Mouse (Mus musculus) left cerebral cortex, adult 8-10 months (tissue): ENCODE data around the gene Prrg3. TPM values are rescaled to one million over a fixed set of nuclear protein-coding genes. Genes with fewer than 3 reads are reported as not detected.
"Not testable (repeated sequence)": the region's sequence is repeated elsewhere in the genome, so short reads cannot be mapped to it uniquely, and the experiment has no call there.

Experiments used
- DNase-seq, 2 experiments: peaks; one replicate each; pipeline ENCODE4 v3.0.0; 2022; ENCODE audit warnings: low spot score in 2 of 2
- total RNA-seq, 4 experiments: library from RNA; stranded (reverse); gene quantifications; 2 replicates each; pipeline ENCODE4 v1.2.4; 2022

The Prrg3 gene
- total RNA-seq, result 10 to 100 TPM; 28.2 to 33.4 (median 29.9) TPM

DNA sequence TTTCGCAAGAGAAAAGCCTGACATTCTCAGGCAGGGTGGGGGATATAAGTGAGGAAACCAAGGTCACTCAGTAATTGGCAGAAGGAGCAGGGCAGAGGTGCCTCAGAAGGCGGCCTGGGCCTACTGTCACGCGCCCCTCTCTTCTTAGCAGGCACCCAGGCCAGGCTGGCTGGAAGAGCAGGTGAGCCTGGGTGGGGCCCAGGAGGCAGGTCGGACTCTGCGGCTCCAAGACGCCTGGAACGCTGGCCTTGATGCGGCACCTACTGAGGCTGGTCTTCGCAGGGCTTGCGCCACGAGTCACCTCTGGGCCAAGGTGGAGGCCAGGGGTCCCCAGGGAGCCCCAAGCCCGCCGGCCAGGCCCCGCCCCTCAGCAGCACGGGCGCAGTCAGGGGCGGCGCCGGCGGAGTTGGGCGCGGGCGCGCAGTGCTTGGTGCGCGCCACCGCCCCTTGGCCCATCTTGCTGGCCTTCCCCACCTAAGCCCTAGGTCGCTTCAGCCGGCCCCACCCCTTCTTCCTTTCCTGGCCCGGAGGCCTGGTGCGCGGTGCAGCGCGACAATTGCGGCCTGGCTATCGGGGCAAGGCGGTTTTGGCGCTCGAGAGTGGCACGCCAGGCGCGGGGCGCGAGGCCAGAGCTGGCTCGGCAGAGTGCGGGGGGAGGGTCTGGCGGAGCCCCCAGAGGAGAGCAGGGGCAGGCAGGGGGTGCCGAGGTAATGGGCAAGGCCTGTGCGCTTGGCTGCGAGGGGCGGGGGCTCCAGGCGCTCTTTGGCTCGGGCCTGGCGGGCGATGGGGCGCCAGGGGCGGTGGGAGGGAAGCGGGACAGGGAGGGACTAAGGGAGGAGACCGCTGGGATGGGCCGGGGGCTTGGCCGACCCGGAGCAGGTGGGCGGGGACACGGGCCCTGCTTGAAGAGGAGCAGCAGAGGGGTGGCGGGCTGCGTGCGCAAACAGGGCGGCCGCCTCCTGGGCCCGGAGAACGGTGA lies at the start of gene Prrg3:
Gene Prrg3, plus strand, starts transcription at position 552 of the 979 bp plus-strand sequence.
- peak; percentile 9 to 17 for DNase-seq

DNA sequence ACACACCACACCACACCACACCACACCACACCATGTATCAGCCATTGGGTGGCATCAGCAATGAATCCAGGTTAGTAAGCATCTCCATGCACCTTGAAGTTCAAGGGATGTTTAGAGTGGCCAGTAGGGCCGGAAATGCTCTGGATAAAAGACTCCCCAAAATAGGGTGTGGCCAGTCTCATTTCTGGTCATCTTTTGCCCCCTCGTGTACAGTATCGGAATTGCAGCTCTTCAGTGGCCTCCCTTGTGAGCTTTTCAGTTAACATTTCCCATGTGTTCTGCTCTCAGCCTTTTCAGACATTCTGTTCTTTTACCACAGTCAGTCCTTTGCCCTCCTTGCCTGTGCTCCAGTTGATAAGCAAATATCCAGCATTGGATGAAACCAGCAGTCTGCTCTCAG lies 15.8 kb upstream of the Prrg3 start:
- peak in 1 of 2 experiments; percentile 19 for DNase-seq

DNA sequence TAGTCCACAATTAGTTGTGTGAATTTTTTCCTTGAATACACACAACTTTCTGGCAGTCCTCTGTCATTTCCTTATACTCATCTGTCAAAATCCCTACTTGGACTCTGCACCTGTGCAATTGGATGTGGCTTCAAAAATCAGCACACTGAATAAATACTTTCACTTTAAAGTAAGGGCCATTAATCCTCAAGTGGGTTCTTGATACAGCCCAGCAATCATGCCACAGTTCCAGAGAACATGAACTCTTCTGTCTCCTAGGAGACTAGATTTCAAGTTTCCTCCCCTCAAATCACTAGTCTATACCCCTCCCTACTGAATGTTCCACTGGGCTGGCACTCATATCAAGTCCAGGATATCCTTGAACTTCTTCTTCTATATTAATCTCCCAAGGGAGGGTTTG lies 4.1 kb upstream of the Prrg3 start:
- DNase-seq, result no peak

DNA sequence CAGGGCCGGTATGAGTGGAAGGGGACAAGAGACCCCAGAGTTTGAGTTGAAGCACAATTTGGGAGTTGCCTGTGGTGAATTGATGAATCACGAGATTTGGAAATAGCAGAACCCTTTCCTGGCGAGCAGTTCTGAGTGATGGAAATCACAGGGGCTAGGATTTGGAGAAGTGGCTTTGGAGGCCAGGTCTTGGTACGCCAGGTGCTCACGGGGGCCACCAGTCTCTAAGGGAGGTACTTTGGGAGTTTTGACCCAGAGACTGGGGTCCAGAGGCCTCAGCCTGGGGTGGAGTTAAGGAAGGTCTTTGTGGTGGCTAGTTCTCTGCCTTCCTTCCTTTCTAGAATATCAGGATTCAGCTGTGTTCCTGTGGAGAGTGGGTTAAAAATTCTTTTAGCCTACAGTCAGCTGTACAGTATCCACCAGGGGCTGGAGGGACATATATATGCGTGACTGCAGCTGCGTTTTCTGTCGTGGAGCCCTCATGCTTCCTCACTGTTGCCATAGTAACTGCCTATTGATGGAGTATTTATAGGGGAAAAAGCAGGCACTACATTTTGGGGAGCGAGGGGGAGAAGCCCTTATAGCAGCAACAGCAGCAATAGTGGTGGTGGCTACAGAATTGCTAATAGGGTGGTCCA lies 970 bp downstream of the Prrg3 start:
- DNase-seq, result peak in 1 of 2 experiments; percentile 13

DNA sequence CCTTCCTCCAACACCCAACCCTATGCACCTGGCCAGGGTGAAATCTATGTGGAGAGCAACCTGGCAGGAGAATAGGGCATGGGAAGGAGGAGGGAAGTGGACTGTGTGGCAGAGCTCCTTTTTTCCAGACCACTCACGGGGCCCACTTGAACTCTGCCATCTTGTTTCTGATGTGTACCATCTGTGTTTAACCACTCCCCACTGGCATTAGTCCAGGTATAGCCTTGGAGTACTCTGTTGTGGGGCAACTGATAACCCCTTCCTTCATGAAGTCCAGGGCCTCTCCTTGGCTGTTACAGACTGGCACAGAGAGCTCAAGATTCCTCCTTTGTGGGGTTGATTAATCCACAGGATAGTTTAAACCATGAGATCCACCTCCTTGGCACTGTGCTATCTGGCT lies 5.8 kb downstream of the Prrg3 start:
- DNase-seq, result no peak

DNA sequence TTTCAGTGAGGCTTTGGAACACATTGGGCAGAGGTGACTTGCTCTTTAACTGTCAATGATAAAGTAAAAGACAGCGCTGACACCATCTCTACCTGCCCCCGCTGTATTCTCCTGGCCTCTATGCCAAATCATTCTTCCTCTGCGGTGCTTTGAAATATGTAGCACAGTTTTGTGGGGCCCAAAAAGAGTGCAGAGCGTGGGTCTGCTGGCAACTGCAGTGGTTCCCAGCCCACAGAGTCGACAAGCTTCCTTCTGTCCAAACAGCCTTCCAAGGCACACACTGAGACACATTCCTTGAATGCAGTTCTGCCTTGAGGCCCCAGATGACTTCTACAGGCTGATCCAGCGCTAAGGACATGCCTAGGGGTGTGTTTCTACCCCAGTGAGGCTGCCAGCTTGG lies 6.4 kb downstream of the Prrg3 start:
- peak in 1 of 2 experiments; percentile 55 for DNase-seq

DNA sequence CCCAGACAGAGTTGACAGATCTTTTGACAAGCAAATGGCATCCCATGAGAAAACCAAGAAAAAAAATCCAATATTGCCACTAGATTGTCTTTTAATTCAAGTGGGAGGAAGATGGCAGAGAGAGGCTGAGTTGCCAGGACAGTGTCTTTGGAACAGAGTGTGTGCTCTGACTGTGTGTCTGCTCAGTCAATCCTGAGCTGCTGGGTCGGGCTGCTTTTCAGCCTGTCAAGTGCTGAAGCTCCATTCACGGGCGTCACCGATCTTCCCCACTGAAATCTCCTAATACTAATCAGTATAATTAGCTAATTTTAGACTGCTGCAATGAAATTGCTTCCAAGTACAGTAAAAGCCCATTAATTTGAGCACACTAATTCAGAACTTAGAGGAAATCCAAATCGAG lies 8.9 kb downstream of the Prrg3 start:
- no peak for DNase-seq

DNA sequence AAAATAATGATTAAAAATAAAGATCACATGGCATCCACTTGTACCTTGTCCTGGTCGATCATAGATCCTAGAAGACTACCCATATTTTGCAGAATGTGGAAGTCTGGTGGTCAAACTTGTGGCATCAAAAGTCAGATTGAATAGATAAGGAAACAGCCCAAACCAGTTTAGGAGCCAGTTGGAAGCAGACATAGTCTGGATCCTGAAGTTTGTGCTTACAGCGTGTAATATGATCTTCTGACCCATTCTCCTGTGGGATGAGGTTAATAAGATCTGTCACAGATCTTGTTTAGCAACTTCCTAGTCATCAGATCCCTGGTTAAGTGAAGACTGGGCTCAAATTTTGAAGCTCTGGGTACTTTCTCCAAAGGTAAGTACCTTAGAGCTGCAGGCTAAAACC lies 10.3 kb downstream of the Prrg3 start, which contains the start of gene Fate1:
Gene Fate1, plus strand, starts transcription at position 301 of the 400 bp plus-strand sequence.
- no peak for DNase-seq

DNA sequence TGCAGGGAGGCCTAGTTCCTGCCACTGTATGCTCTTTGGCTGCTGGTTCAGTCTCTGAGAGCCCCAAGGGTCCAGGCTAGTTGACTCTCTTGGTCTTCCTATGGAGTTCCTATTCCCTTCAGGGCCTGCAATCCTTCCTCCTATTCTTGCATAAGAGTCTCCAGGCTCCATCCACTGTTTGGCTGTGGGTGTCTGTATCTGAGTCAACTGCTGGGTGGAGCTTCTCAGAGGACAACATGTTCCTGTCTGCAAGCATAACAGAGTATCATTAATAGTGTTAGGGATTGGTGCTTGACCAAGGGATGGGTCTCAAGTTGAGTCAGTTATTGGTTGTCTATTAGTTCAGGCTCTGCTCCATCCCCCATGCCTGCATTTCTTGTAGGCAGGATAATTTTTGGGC lies 15.3 kb downstream of the Prrg3 start:
- not testable (repeated sequence) for DNase-seq

DNA sequence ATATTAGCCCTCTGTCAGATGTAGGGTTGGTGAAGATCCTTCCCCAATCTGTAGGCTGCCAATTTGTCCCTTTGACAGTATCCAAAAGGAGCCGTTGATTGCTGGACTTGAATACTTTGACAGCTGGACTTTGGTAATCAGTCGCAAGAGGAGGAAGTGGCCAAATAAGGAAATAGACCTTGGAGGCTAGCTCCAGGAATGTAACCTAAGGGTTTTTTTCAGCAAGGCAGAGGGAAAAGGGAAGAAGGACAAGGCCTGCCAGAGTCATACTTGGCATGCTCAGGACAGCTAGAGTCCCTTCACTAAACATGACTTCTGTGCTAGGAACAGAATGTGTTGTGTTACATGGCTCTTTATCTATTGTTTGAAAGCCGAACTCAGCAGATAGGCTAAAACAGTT lies 18.0 kb downstream of the Prrg3 start:
- no peak for DNase-seq

DNA sequence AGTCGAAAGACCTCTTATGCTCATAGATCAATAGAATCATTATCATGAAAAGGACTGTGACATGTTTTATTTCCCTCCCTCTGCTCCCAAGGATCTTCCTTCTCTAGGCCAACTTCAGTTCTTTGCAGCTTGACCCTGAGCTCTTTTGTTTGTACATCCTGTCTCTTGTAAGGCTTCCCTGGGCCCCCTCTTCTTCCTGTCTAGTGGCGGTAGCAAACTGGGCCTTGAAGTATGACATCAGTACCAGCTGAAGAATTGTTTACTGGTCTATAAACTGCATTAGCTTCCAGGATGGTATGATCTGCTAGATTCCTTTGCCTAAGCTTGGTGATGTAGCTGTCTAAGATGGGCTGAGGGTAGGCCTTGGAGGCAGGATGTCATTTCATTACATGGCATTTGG lies 18.9 kb downstream of the Prrg3 start:
- no peak for DNase-seq

DNA sequence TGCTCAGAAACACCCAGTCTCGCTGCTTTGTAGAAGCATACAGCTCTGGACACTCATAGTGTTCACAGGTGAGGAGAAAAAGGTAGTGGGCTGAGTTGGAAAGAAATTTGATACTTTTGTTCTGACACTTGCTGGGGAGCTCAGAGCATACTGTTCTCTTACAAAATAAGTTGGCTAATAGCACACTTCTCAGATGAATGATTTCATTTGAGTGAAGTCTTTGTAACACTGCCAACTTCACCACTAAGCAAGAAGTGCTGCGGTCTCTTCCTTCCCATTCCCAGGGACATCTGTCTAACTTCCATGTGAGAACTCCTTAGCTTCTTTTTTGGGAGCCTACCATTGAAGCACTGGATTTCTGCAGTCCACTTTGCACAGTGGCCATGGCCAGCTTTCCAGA lies 20.8 kb downstream of the Prrg3 start:
- DNase-seq, result no peak

DNA sequence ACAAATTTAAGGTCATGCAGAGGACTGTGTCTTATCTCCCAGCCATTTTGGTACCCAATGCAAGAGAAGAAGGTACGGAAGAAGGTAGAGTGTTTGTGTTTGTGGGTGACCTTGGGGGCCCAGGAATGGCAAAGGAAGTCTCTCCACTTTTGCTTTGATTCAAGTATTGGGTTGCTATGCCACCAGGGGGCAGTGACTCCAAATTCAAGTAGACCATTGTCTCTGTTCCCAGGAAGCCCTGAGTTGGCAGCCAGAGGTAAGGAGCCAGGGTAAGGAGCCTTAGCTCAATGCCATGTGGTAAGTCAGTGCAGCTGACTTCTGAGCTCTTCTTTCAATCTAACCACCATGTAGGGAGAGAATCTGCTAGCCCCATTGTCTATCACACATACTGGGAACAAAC lies 21.4 kb downstream of the Prrg3 start:
- no peak for DNase-seq

DNA sequence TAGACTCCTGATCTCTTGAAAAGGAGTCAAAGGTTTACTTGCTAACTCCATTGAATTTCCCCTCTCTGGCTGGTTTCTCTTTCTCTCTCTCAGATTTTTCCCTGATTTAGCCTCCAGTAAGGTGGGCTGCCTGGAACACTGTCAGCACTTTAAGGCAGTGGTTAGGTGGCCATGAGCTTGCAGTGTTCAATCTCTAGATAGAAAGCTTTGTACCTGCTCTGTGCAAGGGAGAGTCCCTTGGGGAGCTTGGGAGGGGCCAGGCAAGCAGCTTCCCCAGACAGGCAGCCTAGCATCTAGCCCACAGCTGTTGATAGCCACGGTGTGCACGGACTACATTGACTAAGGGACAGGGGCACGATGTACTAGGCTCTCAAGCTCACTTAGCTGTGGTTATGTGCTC lies 29.1 kb downstream of the Prrg3 start, which contains the start of gene Cnga2:
Gene Cnga2, plus strand, starts transcription at position 301 of the 400 bp plus-strand sequence.
- DNase-seq, result no peak

DNA sequence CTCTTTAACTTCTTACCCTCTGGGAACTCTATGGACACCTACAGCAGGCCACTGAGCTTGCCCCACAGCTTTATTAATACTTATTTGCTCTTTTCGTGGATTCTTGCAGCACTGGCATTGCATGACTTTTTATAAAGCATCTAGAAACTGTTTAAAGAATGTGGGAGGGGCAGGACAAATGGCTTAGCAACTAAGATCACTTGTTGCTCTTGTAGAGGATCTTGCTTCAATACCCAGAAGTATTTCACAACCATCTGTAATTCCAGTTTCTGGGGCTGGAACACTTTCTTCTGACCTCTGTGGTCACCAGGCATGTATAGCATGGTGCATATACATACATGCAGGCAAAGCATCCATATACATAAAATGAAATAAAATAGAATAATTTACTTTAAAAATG lies 33.5 kb downstream of the Prrg3 start:
- no peak for DNase-seq

DNA sequence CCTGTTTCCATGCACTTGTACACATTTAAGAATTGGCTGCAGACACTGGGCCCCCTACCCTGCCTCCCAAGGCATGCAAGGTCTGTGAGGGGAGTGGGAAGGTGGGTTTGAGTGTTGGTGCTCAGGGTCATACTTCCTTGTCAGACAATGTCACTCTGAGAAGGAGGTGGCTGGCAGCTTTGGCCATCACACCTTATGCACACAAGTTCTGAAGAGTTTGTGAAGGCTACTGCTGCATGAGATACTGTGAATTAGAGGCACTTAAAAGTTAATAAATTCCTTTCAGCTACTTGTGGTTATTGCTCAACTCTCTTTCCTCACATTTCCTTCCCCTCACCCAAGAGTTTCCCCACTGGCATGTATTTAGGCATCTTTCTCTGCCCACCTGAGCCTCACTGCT lies 47.5 kb downstream of the Prrg3 start:
- DNase-seq, result no peak

DNA sequence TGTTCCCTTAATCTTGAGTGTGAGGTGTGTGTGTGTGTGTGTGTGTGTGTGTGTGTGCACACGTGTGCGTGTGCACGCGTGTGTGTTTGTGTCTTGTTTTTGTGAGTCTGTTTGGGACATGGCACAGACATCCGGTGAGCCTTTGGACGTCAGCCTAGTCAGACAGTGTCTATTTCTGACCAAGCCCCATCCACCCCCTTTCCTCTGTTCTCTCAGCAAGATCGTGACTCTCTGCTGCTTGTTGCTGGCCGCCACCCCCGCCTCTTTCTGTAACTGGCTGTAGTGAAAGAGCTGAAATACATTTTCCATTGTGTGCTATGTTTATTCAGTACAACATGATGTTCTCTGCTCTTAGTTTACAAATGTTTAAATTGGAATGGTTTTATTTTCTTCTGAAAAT lies 49.8 kb downstream of the Prrg3 start:
- peak in 1 of 2 experiments; percentile 69 for DNase-seq

DNA sequence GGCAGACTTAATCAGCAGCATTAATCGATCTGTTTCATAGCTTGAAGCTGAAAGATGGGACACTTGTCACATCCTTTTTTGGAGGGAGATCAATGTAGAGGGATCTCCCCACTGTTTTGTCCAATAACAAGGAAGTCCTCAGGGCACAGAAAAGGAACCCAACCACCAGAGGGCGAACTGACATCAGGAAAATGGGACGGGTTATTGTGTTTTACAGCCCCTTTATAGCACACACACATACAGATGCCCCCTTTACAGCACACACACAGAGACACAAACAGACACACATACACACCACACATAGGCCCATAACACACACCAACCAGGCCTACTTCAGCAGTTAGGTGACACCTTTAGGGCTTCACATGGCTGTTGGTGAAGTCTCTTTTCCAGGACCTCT lies 50.4 kb downstream of the Prrg3 start:
- no peak for DNase-seq

DNA sequence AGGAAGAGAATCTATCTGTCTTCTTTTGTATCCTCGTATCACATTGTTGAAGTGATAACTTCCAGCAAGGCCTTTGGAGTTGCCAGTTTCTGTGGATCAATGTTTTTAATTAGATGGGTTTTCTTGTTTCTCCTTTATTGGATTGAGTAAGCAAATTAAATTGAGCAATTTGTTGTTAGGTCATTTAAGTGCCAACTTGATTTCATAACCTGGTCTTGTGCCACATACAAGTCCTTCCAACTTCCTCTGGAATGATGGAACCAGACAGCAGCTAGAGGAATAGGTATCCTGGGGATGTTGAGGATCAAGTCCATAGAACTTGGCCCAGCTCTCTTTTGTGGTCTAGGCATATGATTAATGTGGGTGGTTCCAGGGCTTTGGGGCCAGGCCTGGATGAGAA lies 59.8 kb downstream of the Prrg3 start:
- DNase-seq, result no peak
